In the genomic region with DNA sequence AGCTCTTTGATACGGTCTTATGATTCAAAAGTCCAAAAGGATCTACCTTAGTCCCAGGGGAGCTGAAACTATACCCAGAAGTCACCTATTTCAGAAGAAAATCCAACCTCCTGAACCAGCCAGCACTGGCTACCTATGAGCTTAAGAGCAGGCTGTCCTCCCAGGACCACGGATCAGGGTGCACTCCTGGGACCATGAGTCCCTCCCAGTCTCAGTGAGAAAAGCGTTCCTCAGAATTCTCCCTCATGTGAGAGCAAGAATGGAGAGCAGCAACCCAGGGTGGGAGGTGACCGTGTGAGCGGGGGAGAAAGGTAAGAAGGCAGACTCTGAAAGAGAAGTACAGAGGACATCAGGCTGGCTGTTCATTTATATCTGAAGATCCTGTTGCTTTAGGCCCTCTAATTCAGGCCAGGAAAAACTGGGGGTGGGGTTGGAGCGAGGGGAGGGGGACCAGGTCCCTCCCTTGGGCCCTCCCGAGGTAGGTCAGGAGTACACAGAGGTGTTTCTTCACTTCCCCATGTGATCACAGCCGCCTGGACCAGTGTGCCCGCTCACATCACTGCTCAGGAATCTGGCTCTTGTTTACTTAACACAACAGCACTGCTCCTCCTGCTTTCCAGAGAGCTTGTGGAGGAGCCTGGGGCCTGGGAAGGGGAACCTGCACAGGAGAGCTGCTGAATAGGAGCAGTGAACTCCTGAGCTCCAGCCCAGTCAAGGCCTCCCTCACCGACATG, we compare ENCODE assay signal across 9 mouse cellular contexts. TPM values are rescaled to one million over a fixed set of nuclear protein-coding genes. Genes with fewer than 3 reads are reported as not detected.
A peak's percentile ranks its signal among the peaks of the same experiment; 100 is the strongest.
DNase-seq lines count a peak whose midpoint lies in the region; ATAC-seq lines count a peak whose summit lies in the region.
"Had no signal": no experiment of that assay in that cellular context is flagged by ENCODE, and none has a peak within 500 bp of the region (broad histone marks: within the 10 kb centered on the region; RNA-seq: fewer than 3 reads in every experiment).

No protein-coding gene starts in this region.

- WGBS in embryonic facial prominence, embryonic 11.5 days, result 55% methylated on average over 10 of the region's 10 CpGs
- WGBS in heart, embryonic 15.5 days, result 43% methylated on average over 10 of the region's 10 CpGs
- WGBS in limb, embryonic 10.5 days, result 56% methylated on average over 10 of the region's 10 CpGs

- peak; percentile 66; the same call in 1 of the 2 replicates for ATAC-seq in embryonic facial prominence, embryonic 11.5 days (replicated peaks; ENCODE audit: insufficient number of reproducible peaks, low FRiP score, low TSS enrichment, low read depth)
- peak; percentile 64 for ATAC-seq in heart, embryonic 15.5 days (replicated peaks; ENCODE audit: insufficient number of reproducible peaks, insufficient read depth, low FRiP score, low read depth)

- H3K4me3 ChIP-seq in embryonic facial prominence, embryonic 11.5 days (ENCODE audit: low read depth, low read length), result no peak overlapping the region
- H3K4me3 ChIP-seq in heart, embryonic 15.5 days, result no peak overlapping the region
- H3K4me3 ChIP-seq in limb, embryonic 10.5 days, result no peak overlapping the region

- no peaks in the 10 kb centered on the region for H3K36me3 ChIP-seq in embryonic facial prominence, embryonic 11.5 days (replicated peaks; ENCODE audit: control insufficient read depth, insufficient read depth, low read depth, low read length)
- no peaks in the 10 kb centered on the region for H3K36me3 ChIP-seq in heart, embryonic 15.5 days
- no peaks in the 10 kb centered on the region for H3K36me3 ChIP-seq in limb, embryonic 10.5 days

- no peaks in the 10 kb centered on the region for H3K4me1 ChIP-seq in embryonic facial prominence, embryonic 11.5 days (ENCODE audit: control insufficient read depth, insufficient read depth, low read length)
- peaks cover 57% of the 10 kb centered on the region for H3K4me1 ChIP-seq in heart, embryonic 15.5 days (replicated peaks)
- H3K4me1 ChIP-seq in limb, embryonic 10.5 days, result peaks cover 7% of the 10 kb centered on the region

- peak; percentile 68 for DNase-seq in embryonic facial prominence, embryonic 11.5 days (ENCODE audit: low spot score)
- no peak for DNase-seq in limb, embryonic 10.5 days (ENCODE audit: low spot score)
- peak; percentile 87 for DNase-seq in lung, postnatal 36 days
- no peak for DNase-seq in spleen, postnatal 36 days (ENCODE audit: low spot score in 2 of 2)
- no peak for DNase-seq in adrenal gland, adult 8-10 months
- DNase-seq in layer of hippocampus, adult 11-12 months (ENCODE audit: low spot score), result no peak
- DNase-seq: right cerebral cortex, postnatal 4 days had no signal

- no peak overlapping the region for H3K9ac ChIP-seq in embryonic facial prominence, embryonic 11.5 days (replicated peaks; ENCODE audit: low read length)
- H3K9ac ChIP-seq in heart, embryonic 15.5 days, result no peak overlapping the region
- H3K9ac ChIP-seq: hindbrain, embryonic 14.5 days had no signal

- H3K27me3 ChIP-seq in embryonic facial prominence, embryonic 11.5 days (ENCODE audit: control insufficient read depth, insufficient read depth, low read length), result no peaks in the 10 kb centered on the region
- H3K27me3 ChIP-seq in heart, embryonic 15.5 days, result no peaks in the 10 kb centered on the region
- H3K27me3 ChIP-seq in limb, embryonic 10.5 days (ENCODE audit: low read depth, poor library complexity, severe bottlenecking), result no peaks in the 10 kb centered on the region

- H3K9me3 ChIP-seq in embryonic facial prominence, embryonic 11.5 days (replicated peaks; ENCODE audit: control insufficient read depth, low read length), result no peaks in the 10 kb centered on the region
- no peaks in the 10 kb centered on the region for H3K9me3 ChIP-seq in heart, embryonic 15.5 days (replicated peaks)
- no peaks in the 10 kb centered on the region for H3K9me3 ChIP-seq in limb, embryonic 10.5 days (replicated peaks)

- 0 out of 2 replicates have a peak overlapping the region, but pooled peaks have one; percentile 3 for H3K27ac ChIP-seq in embryonic facial prominence, embryonic 11.5 days (replicated peaks; ENCODE audit: low read depth, low read length)
- peak overlapping the region; percentile 73 for H3K27ac ChIP-seq in heart, embryonic 15.5 days
- peak overlapping the region; percentile 36; the same call in 1 of the 2 replicates for H3K27ac ChIP-seq in limb, embryonic 10.5 days
- H3K27ac ChIP-seq: hindbrain, embryonic 14.5 days had no signal

- H3K4me2 ChIP-seq in embryonic facial prominence, embryonic 11.5 days (ENCODE audit: low read depth, low read length), result no peak overlapping the region
- H3K4me2 ChIP-seq in heart, embryonic 15.5 days, result no peak overlapping the region
- H3K4me2 ChIP-seq: hindbrain, embryonic 14.5 days had no signal

RNA-seq across cellular contexts. Expression of a gene that starts 10.1 kb away (rescaled TPM):
- polyA plus RNA-seq in embryonic facial prominence, embryonic 11.5 days (2014; fragmentation: Nextera tagmentation; extraction: Ambion mirVana), result 44.7 and 45.7 TPM in 2 replicates
- polyA plus RNA-seq in heart, embryonic 15.5 days (2015; fragmentation: Nextera tagmentation; extraction: Ambion mirVana), result 57.5 and 69.4 TPM in 2 replicates
- 46.8 and 47.9 TPM in 2 replicates for polyA plus RNA-seq in limb, embryonic 10.5 days (2016; fragmentation: Nextera tagmentation; extraction: Ambion mirVana)
- 100 to 1,000 TPM; 155 to 174 (median 159) TPM for total RNA-seq in adrenal gland, adult 8-10 months (2022)

RNA-seq across cellular contexts. Expression of a gene that starts 30.4 kb away (rescaled TPM):
- 6.5 and 7.3 TPM in 2 replicates for polyA plus RNA-seq in embryonic facial prominence, embryonic 11.5 days (2014; fragmentation: Nextera tagmentation; extraction: Ambion mirVana)
- polyA plus RNA-seq in heart, embryonic 15.5 days (2015; fragmentation: Nextera tagmentation; extraction: Ambion mirVana), result 1.7 and 2.5 TPM in 2 replicates
- 5.5 and 5.8 TPM in 2 replicates for polyA plus RNA-seq in limb, embryonic 10.5 days (2016; fragmentation: Nextera tagmentation; extraction: Ambion mirVana)
- 1 to 10 TPM; 4.9 to 9.5 (median 6.3) TPM for total RNA-seq in adrenal gland, adult 8-10 months (2022)

RNA-seq across cellular contexts. Expression of a gene that starts 45.2 kb away (rescaled TPM):
- 63.6 and 66.9 TPM in 2 replicates for polyA plus RNA-seq in embryonic facial prominence, embryonic 11.5 days (2014; fragmentation: Nextera tagmentation; extraction: Ambion mirVana)
- 41.2 and 47.9 TPM in 2 replicates for polyA plus RNA-seq in heart, embryonic 15.5 days (2015; fragmentation: Nextera tagmentation; extraction: Ambion mirVana)
- 73.5 and 76.7 TPM in 2 replicates for polyA plus RNA-seq in limb, embryonic 10.5 days (2016; fragmentation: Nextera tagmentation; extraction: Ambion mirVana)
- total RNA-seq in adrenal gland, adult 8-10 months (2022), result 10 to 100 TPM; 44.9 to 56.7 (median 50.0) TPM

Comparison
In these comparisons a context has a peak if more than half of its experiments do, and no peak if none do; other contexts are left out.
1. DNase-seq: peak in embryonic facial prominence, embryonic 11.5 days (single experiment) and lung, postnatal 36 days (single experiment); none in limb, embryonic 10.5 days (single experiment), spleen, postnatal 36 days (0 of 2), adrenal gland, adult 8-10 months (single experiment) and layer of hippocampus, adult 11-12 months (single experiment).
2. H3K27ac ChIP-seq: peak in every context shown above with its lines; median percentile 73 in heart, embryonic 15.5 days; 36 in limb, embryonic 10.5 days; 3 in embryonic facial prominence, embryonic 11.5 days.